Mouse (Mus musculus): ENCODE data around the gene Hdac7. TPM values are rescaled to one million over a fixed set of nuclear protein-coding genes. Genes with fewer than 3 reads are reported as not detected.

The Hdac7 gene
- total and polyA plus RNA-seq, 3 experiments, result 19.8 to 55.2 (median 21.7) TPM

DNA sequence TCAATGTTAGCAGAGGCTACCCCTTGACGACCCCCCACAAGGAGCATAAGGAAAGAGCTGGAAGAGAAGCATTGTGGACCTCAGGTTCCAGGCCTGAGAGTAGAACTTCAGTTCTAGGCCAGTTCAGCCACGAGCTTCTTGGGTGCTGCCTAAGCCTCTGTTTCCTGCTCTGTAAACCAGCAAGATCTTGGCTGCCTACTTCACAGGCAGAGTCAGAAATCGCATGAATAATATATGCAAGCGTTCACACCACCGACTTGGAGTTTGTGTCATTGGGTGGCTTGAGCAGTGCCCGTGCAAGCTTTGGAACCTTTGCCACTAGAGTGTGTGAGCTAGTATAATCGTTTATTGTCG lies 7.4 kb downstream of the Hdac7 start:
- H3K9ac ChIP-seq (ENCODE audit: insufficient read depth, low read depth), result no peak overlapping the region
- dilution Hi-C loops (cut with MboI; ENCODE audit: extremely low pct_ligation_motif_present, extremely low pct_unique_long_range_greater_than_20kb, low sequenced_read_pairs), result no loop called here
- in situ Hi-C loops (cut with MboI; ENCODE audit: low pct_ligation_motif_present, low pct_unique_long_range_greater_than_20kb, low sequenced_read_pairs), result loop anchor here (25.0 kb wide), 1 partner anchor 375 kb away; no protein-coding TSS in a partner anchor
- H3K4me2 ChIP-seq (ENCODE audit: insufficient read depth, low read depth, poor library complexity, severe bottlenecking), result no peak overlapping the region
- no peaks in the 10 kb centered on the region for H3K36me3 ChIP-seq (replicated peaks in 1 of 2; ENCODE audit: control insufficient read depth in 1 of 2, insufficient read depth in 1 of 2, low read length in 1 of 2)
- DNase-seq (ENCODE audit: extremely low read depth), result peak; percentile 72
- no peaks in the 10 kb centered on the region for H3K9me3 ChIP-seq (replicated peaks; ENCODE audit: low read length)
- H3K4me1 ChIP-seq (ENCODE audit: control insufficient read depth in 1 of 2, insufficient read depth in 2 of 2), result peaks cover 40 to 68% of the 10 kb centered on the region in 2 experiments
- no peak overlapping the region for H3K4me3 ChIP-seq (replicated peaks in 1 of 3; ENCODE audit: low read depth in 2 of 3, low read length in 2 of 3, poor library complexity in 1 of 3)
- peak overlapping the region; percentile 74 for H3K27ac ChIP-seq (ENCODE audit: insufficient read depth, low read depth)
- TF ChIP-seq MAFK (IDR thresholded peaks at IDR 0.05; ENCODE audit: insufficient replicate concordance, low read length) (no peak), ZKSCAN1 (IDR thresholded peaks at IDR 0.05; ENCODE audit: borderline replicate concordance, low read depth, low read length) (no peak), EP300 (IDR thresholded peaks at IDR 0.05; ENCODE audit: low read length) (no peak), MAX (IDR thresholded peaks at IDR 0.05; ENCODE audit: low read length) (0 out of 2 replicates have a peak, but pooled peaks have one; percentile 35), MEF2A (IDR thresholded peaks at IDR 0.05; ENCODE audit: borderline replicate concordance, low read depth, low read length) (no peak), BHLHE40 (IDR thresholded peaks at IDR 0.05; ENCODE audit: low read depth, low read length) (no peak), SMC3 (IDR thresholded peaks at IDR 0.05; ENCODE audit: low read depth, low read length) (no peak), UBTF (IDR thresholded peaks at IDR 0.05; ENCODE audit: low read depth, low read length) (no peak), CTCF (conservative IDR thresholded peaks at IDR 0.05 in 1 of 2, IDR thresholded peaks at IDR 0.05 in 1 of 2; ENCODE audit: low read depth in 2 of 2, low read length in 2 of 2) (no peak), ZNF384 (IDR thresholded peaks at IDR 0.05; ENCODE audit: low read depth, low read length) (no peak), USF1 (IDR thresholded peaks at IDR 0.05; ENCODE audit: low read depth, low read length) (no peak), POLR2A (IDR thresholded peaks at IDR 0.05; ENCODE audit: low read depth, low read length) (no peak), CHD2 (IDR thresholded peaks at IDR 0.05; ENCODE audit: low read length) (no peak), MYC (IDR thresholded peaks at IDR 0.05; ENCODE audit: low read depth, low read length) (no peak), ZC3H11A (IDR thresholded peaks at IDR 0.05; ENCODE audit: low read depth, low read length) (no peak), NELFE (IDR thresholded peaks at IDR 0.05; ENCODE audit: low read depth, low read length) (no peak; the same call in 1 of the 2 replicates), GABPA (IDR thresholded peaks at IDR 0.05; ENCODE audit: insufficient replicate concordance, low read depth, low read length) (no peak), NRF1 (IDR thresholded peaks at IDR 0.05; ENCODE audit: low read depth, low read length) (no peak), ELF1 (IDR thresholded peaks at IDR 0.05; ENCODE audit: low read depth, low read length) (no peak), KAT2A (IDR thresholded peaks at IDR 0.05; ENCODE audit: insufficient replicate concordance, low read length) (no peak), MAZ (IDR thresholded peaks at IDR 0.05; ENCODE audit: low read depth, low read length) (0 out of 2 replicates have a peak, but pooled peaks have one; percentile 10), TCF12 (IDR thresholded peaks at IDR 0.05; ENCODE audit: low read depth, low read length) (peak; percentile 8; the same call in 1 of the 2 replicates), POLR2AphosphoS2 (IDR thresholded peaks at IDR 0.05; ENCODE audit: low read depth, low read length) (no peak), MXI1 (IDR thresholded peaks at IDR 0.05; ENCODE audit: low read depth, low read length) (no peak), RCOR1 (conservative IDR thresholded peaks at IDR 0.05; ENCODE audit: low read depth, low read length) (no peak), PAX5 (IDR thresholded peaks at IDR 0.05; ENCODE audit: low read length) (no peak), E2F4 (IDR thresholded peaks at IDR 0.05; ENCODE audit: insufficient replicate concordance, low read depth, low read length) (no peak), HCFC1 (IDR thresholded peaks at IDR 0.05; ENCODE audit: low read depth, low read length) (no peak), RAD21 (IDR thresholded peaks at IDR 0.05; ENCODE audit: low read depth, low read length) (no peak), USF2 (conservative IDR thresholded peaks at IDR 0.05; ENCODE audit: low read depth, low read length) (no peak), SIN3A (IDR thresholded peaks at IDR 0.05; ENCODE audit: low read length) (0 out of 2 replicates have a peak, but pooled peaks have one; percentile 7)
- peaks cover 3% of the 10 kb centered on the region for H3K27me3 ChIP-seq (replicated peaks)
- no peaks in the 10 kb centered on the region for H3K79me2 ChIP-seq (replicated peaks; ENCODE audit: control insufficient read depth, extremely low read depth, insufficient read depth, poor library complexity, severe bottlenecking)

Measured in CH12.LX (cell line).